ENCODE assay signal across 15 mouse cellular contexts in genomic region chr16:31400908-31401692, GRCm38 (mm10).
"Had no signal": no experiment of that assay in that cellular context is flagged by ENCODE, and none has a peak within 500 bp of the region (broad histone marks: within the 10 kb centered on the region; RNA-seq: fewer than 3 reads in every experiment).

No protein-coding gene starts in this region.

- ATAC-seq: lung, postnatal 0 days; midbrain, embryonic 13.5 days had no signal

- H3K27ac ChIP-seq: kidney, embryonic 15.5 days; limb, embryonic 10.5 days; limb, embryonic 13.5 days; liver, embryonic 13.5 days; macrophage; midbrain, embryonic 13.5 days; stomach, postnatal 0 days had no signal

- H3K4me2 ChIP-seq: kidney, embryonic 15.5 days; limb, embryonic 13.5 days; liver, embryonic 13.5 days; lung, embryonic 14.5 days; midbrain, embryonic 13.5 days had no signal

- DNase-seq: kidney, postnatal 10 days; kidney, postnatal 4 days; liver; liver, embryonic 13.5 days; lung, embryonic 14.5 days; thymus, adult 2 months; thymus, postnatal 14 days; thymus, postnatal 4 days had no signal

- H3K9ac ChIP-seq: kidney, embryonic 15.5 days; limb, embryonic 13.5 days; liver, embryonic 13.5 days; lung, embryonic 14.5 days; midbrain, embryonic 13.5 days had no signal

- H3K4me3 ChIP-seq: kidney, embryonic 15.5 days; limb, embryonic 10.5 days; limb, embryonic 13.5 days; liver, embryonic 13.5 days; midbrain, embryonic 13.5 days had no signal

- H3K27me3 ChIP-seq: kidney, embryonic 15.5 days; limb, embryonic 13.5 days; liver, embryonic 13.5 days; midbrain, embryonic 13.5 days had no signal

- H3K36me3 ChIP-seq: kidney, embryonic 15.5 days; limb, embryonic 10.5 days; limb, embryonic 13.5 days; liver, embryonic 13.5 days; midbrain, embryonic 13.5 days had no signal

- H3K4me1 ChIP-seq: limb, embryonic 13.5 days; liver, embryonic 13.5 days had no signal

- H3K9me3 ChIP-seq: kidney, embryonic 15.5 days; limb, embryonic 10.5 days had no signal
